Mouse (Mus musculus) heart, embryonic 12.5 days (tissue): ENCODE measurements around the gene Rapgef1. TPM values are rescaled to one million over a fixed set of nuclear protein-coding genes. Genes with fewer than 3 reads are reported as not detected.
A peak's percentile ranks its signal among the peaks of the same experiment; 100 is the strongest.

Experiments used
- ATAC-seq: fragments of 200-750 bp; cut with Nextera tagmentation; 2 replicates; pipeline ENCODE4 v1.8.0; 2017; ENCODE audit warnings: moderate TSS enrichment, moderate library complexity; ENCODE audit not compliant: insufficient number of reproducible peaks, low FRiP score
- H3K27ac ChIP-seq: fragments of 300-500 bp; sonication (generic); 2 replicates; pipeline ENCODE4 v1.5.1; 2016; ENCODE audit warnings: mild to moderate bottlenecking, moderate library complexity; ENCODE audit not compliant: poor library complexity, severe bottlenecking
- H3K27me3 ChIP-seq: fragments of 300-500 bp; sonication (generic); replicated peaks from 2 replicates; pipeline ENCODE4 v1.6.1; 2016; ENCODE audit warnings: mild to moderate bottlenecking, moderate library complexity
- H3K36me3 ChIP-seq: fragments of 300-500 bp; sonication (generic); 2 replicates; pipeline ENCODE4 v1.6.1; 2016; ENCODE audit warnings: mild to moderate bottlenecking, moderate library complexity
- H3K4me1 ChIP-seq: fragments of 300-500 bp; sonication (generic); replicated peaks from 2 replicates; pipeline ENCODE4 v1.6.1; 2016; ENCODE audit warnings: mild to moderate bottlenecking
- H3K4me2 ChIP-seq: fragments of 300-500 bp; sonication (generic); 2 replicates; pipeline ENCODE4 v1.6.1; 2016; ENCODE audit warnings: mild to moderate bottlenecking, moderate library complexity
- H3K4me3 ChIP-seq: fragments of 300-500 bp; sonication (generic); 2 replicates; pipeline ENCODE4 v1.5.1; 2016; ENCODE audit warnings: mild to moderate bottlenecking
- H3K9ac ChIP-seq: fragments of 300-500 bp; sonication (generic); 2 replicates; pipeline ENCODE4 v1.6.1; 2016; ENCODE audit warnings: mild to moderate bottlenecking, moderate library complexity
- H3K9me3 ChIP-seq: fragments of 300-500 bp; sonication (generic); replicated peaks from 2 replicates; pipeline ENCODE4 v1.6.1; 2016; ENCODE audit warnings: mild to moderate bottlenecking, moderate library complexity
- WGBS: fragments of 180-500 bp; shearing (Covaris S2); methylation state at CpG from one replicate; pipeline ENCODE4 v1.1.7; 2016; 5-methylcytosine and 5-hydroxymethylcytosine counted together
- polyA plus RNA-seq: library from polyadenylated mRNA; unstranded; fragments of >200 nt; fragmentation: Nextera tagmentation; extraction: Ambion mirVana; gene quantifications from 2 replicates; pipeline ENCODE4 v1.2.1, GENCODE M21; 2016

The Rapgef1 gene
- polyA plus RNA-seq, 1 experiment from 2014 or later = 13.2 TPM

DNA sequence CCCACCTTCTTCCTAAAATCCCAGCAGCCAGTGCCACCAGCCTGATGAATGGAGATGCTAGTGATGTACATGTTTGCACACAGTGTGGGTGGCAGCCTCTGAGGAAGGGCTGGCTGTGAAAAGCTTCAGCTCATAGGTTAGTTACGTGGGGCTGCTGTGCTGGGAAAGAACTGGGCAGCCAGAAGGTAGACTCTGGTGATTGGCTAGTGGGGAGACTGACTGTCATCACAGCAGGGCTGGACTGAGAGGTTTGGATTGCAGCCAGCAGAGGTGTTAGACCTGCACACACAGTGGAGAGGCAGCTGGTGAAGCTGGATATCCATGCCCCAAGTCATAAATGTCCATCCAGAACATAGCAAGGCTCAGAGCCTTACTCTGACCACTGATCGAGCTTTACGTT is 27.1 kb downstream of the Rapgef1 start:
- Histone ChIP-seq H3K27ac (0 out of 2 replicates have a peak overlapping the region, but pooled peaks have one; percentile 46), H3K27me3 (no peaks in the 10 kb centered on the region), H3K36me3 (no peaks in the 10 kb centered on the region), H3K9me3 (no peaks in the 10 kb centered on the region), H3K4me2 (no peak overlapping the region), H3K4me3 (no peak overlapping the region), H3K9ac (no peak overlapping the region), H3K4me1 (peaks cover 64% of the 10 kb centered on the region)
- 60% methylated on average over 3 of the region's 3 CpGs for WGBS
- ATAC-seq = peak; percentile 62; the same call in 1 of the 2 replicates

DNA sequence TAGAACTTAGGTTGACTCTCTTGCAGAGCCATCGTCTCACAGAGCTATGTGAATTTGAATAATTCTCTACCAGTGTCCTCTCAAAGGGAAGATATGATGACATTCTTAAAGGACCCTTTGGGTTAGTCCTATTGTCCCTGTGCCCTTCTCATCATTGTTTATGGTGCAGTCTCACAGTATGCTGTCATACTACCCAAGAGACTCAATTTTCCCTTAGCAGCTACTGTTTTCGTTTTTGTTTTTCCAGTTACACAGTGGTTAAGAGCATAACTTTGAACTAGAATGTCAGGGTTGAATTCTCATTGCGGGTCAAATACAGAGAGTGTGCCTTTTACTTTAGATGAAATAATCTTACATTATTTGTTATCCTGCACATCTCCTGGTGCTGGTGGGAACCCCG is 27.6 kb downstream of the Rapgef1 start:
- Histone ChIP-seq H3K4me3 (no peak overlapping the region), H3K9me3 (no peaks in the 10 kb centered on the region), H3K27ac (no peak overlapping the region), H3K9ac (no peak overlapping the region), H3K36me3 (no peaks in the 10 kb centered on the region), H3K27me3 (no peaks in the 10 kb centered on the region), H3K4me2 (no peak overlapping the region), H3K4me1 (peaks cover 69% of the 10 kb centered on the region)
- WGBS = 84% methylated on average over 4 of the region's 4 CpGs
- no peak for ATAC-seq

DNA sequence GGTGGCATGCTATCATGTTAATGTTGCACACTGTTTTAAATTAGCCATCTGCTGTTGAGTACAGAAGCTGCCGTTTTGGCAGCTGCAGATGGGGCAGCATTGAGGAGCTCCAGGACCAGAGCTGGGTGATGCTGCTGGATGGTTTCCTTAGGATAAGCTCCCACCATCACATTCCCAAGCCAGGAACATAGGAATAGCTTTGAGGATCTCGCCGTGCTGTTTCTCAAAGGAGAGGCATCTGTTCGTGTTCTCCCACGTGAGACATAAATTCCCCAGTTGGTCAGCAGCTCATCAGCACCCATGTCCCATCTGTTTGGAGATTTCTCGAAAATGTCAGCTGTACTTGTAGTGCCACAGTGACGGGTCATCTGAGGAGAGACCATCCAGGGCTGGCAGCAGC is 28.3 kb downstream of the Rapgef1 start:
- H3K4me1 ChIP-seq = peaks cover 69% of the 10 kb centered on the region
- no peaks in the 10 kb centered on the region for H3K27me3 ChIP-seq
- 79% methylated on average over 7 of the region's 7 CpGs for WGBS
- no peak overlapping the region for H3K4me3 ChIP-seq
- no peak for ATAC-seq
- no peak overlapping the region for H3K4me2 ChIP-seq
- H3K9ac ChIP-seq = no peak overlapping the region
- H3K27ac ChIP-seq = no peak overlapping the region
- no peaks in the 10 kb centered on the region for H3K36me3 ChIP-seq
- H3K9me3 ChIP-seq = no peaks in the 10 kb centered on the region

DNA sequence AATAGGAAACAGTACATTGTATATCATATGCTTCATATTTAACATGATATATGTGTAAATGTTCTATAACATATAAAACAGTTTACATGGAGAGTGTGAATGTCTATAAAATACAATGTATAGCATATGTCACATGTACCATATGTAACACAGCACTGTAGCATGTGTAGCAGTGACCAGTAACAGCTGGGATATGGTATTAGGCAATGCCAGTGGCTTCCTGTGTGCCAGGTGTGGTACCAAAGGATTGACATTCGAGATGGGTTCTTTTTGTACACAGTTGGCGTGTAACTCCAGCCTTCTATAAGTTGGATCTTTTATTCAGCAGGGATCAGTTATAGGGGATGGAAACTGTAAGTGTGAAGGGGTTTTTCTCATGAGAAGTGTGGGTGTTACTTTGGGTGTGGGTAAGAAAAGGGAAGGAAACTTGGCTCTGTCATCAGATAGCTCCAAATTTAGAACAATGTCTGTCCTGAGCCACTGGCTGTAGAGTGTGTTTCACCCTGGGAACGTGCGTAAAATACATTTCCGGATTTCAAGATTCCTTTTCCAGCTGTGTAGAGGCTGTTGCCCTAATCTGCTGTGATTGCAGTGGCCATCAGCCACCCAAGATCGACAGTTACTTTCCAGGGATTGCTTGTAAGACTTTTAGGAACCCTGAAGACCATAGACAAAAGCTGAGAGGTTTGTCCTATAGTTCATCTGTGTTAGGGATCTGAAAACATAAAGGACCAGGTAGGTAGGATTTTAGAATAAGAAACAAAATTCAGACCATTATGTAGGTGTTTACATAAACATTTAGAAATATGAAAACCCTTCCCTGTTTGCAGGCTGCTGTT is 29.7 kb downstream of the Rapgef1 start:
- no peaks in the 10 kb centered on the region for H3K36me3 ChIP-seq
- peaks cover 61% of the 10 kb centered on the region for H3K4me1 ChIP-seq
- WGBS = 52% methylated on average over 6 of the region's 6 CpGs
- no peaks in the 10 kb centered on the region for H3K9me3 ChIP-seq
- ATAC-seq = no peak
- H3K4me3 ChIP-seq = no peak overlapping the region
- H3K4me2 ChIP-seq = no peak overlapping the region
- peak overlapping the region; percentile 62 for H3K27ac ChIP-seq
- H3K27me3 ChIP-seq = no peaks in the 10 kb centered on the region
- H3K9ac ChIP-seq = no peak overlapping the region

DNA sequence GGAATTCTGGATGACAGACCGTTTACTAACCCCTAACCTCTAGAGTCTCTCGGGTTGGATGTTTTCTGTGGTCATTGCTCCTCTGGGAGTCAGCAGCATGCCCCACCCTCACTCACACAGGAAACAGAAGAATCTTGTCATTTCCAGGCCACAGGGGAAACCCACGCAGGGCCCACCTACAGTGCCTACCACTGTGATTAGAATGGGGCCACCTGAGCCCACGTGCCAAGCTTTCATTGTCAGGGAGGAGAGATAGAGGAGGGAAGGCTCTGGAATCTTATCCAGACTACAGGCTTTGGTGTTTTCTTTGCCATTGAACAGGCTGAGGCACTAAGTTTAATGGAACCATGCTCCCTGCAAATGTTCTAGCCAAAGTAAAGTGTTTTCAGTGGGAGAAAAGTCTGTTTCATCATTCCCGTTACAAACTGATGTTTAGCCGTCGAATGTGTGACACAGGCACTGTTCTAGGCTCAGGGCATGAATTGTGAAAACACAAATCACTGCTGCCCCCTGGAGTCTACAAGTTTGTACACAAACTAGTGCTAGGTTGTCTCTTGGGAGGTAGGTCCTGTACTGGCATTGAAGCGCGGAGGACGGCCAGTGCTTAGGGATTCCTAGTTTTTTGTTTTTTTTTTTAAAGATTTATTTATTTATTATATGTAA is 30.4 kb downstream of the Rapgef1 start:
- H3K9ac ChIP-seq = no peak overlapping the region
- H3K4me1 ChIP-seq = peaks cover 56% of the 10 kb centered on the region
- H3K4me3 ChIP-seq = no peak overlapping the region
- no peak for ATAC-seq
- whole genome bisulfite sequencing = 76% methylated on average over 10 of the region's 10 CpGs
- H3K36me3 ChIP-seq = no peaks in the 10 kb centered on the region
- no peak overlapping the region for H3K4me2 ChIP-seq
- H3K27ac ChIP-seq = peak overlapping the region; percentile 62; the same call in 1 of the 2 replicates
- no peaks in the 10 kb centered on the region for H3K9me3 ChIP-seq
- H3K27me3 ChIP-seq = no peaks in the 10 kb centered on the region

DNA sequence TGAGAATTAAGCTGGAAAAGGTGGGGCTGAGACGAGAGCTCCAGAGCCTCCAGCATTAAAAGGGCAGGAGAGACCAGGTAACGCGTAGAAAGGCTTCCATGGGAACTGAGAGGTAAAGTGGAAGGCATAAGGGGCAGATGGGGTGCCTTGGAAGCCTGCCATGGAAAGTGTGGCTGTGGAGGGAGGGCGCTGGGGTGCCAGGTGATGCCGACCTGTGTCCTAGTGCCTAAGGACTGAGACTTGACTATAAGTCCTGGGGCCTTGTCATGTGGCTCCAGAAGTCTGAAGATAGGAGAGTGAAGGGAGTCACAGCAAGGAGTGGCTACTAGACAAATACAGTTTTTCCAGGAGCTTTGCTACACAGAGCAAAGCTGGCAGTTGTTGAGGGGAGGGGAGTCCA is 32.4 kb downstream of the Rapgef1 start:
- H3K27me3 ChIP-seq = no peaks in the 10 kb centered on the region
- no peak overlapping the region for H3K4me2 ChIP-seq
- ATAC-seq = no peak
- no peaks in the 10 kb centered on the region for H3K36me3 ChIP-seq
- no peak overlapping the region for H3K9ac ChIP-seq
- peaks cover 39% of the 10 kb centered on the region for H3K4me1 ChIP-seq
- no peak overlapping the region for H3K27ac ChIP-seq
- WGBS = 88% methylated on average over 5 of the region's 5 CpGs
- H3K9me3 ChIP-seq = no peaks in the 10 kb centered on the region
- no peak overlapping the region for H3K4me3 ChIP-seq

DNA sequence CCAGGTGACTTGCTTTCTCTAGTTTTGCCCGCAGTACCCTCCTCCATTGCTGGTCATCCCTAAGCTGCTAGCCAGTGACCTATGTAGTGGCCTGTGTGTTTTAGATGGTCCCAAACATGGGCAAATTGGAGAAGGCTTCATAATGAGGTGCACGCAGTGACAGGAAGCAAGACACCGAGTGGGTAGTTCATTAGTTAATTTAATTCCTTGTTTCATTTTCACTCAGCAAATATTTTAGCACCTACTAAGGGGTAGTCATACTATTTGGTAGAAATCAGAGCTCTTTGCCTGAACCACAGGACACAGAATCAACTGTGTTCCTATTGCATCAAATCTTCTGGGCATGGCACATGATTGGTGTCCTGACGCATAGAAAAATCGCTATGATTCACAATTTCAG is 35.9 kb downstream of the Rapgef1 start:
- Histone ChIP-seq H3K27ac (no peak overlapping the region), H3K4me2 (no peak overlapping the region), H3K9me3 (no peaks in the 10 kb centered on the region), H3K36me3 (no peaks in the 10 kb centered on the region), H3K9ac (no peak overlapping the region), H3K4me3 (no peak overlapping the region), H3K4me1 (peaks cover 23% of the 10 kb centered on the region), H3K27me3 (no peaks in the 10 kb centered on the region)
- 90% methylated on average over 5 of the region's 5 CpGs for WGBS
- no peak for ATAC-seq

DNA sequence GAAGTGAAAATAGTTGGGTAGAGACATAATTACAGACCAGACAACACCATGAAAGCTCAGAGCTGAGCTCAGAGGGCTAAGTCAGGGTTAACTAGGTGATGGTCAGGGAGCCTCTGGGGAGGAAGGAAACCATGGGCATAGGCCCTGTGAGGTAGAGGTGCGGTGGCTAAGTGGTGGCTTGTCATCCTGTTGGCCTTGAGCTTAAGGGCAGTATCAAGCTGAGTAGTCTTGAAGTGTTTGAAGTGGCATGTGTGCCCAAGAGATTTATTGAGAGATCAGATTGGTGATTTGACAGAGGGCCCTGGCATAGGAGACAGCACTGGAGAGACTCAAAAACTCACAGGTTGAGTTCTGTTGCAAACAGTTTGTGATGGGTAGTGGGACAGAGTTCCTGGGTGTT is 36.6 kb downstream of the Rapgef1 start:
- H3K9me3 ChIP-seq = no peaks in the 10 kb centered on the region
- H3K36me3 ChIP-seq = no peaks in the 10 kb centered on the region
- H3K27ac ChIP-seq = no peak overlapping the region
- H3K4me3 ChIP-seq = no peak overlapping the region
- H3K4me1 ChIP-seq = peaks cover 26% of the 10 kb centered on the region
- no peak overlapping the region for H3K9ac ChIP-seq
- 81% methylated on average over 1 of the region's 1 CpGs for WGBS
- no peak overlapping the region for H3K4me2 ChIP-seq
- ATAC-seq = no peak
- H3K27me3 ChIP-seq = no peaks in the 10 kb centered on the region

DNA sequence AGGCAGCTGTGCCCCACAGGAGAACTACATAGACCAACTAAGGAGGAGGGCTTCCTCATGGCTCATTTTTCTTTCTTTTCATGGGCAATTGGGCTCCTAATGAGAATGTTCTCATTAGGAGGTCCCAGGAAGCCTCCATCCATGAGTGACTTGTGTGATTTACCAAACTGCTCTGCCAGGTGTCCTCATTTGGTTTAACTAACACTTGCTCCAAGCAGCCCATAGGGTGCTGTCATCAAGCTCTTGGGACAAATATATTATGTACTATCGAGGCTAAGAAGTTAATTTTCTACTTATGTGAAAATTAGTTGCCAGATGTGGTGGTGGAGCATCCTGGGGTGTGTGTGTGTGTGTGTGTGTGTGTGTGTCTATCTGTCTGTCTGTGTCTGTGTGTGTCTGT is 37.6 kb downstream of the Rapgef1 start:
- Histone ChIP-seq H3K4me1 (peaks cover 28% of the 10 kb centered on the region), H3K27ac (no peak overlapping the region), H3K4me3 (no peak overlapping the region), H3K9me3 (no peaks in the 10 kb centered on the region), H3K36me3 (no peaks in the 10 kb centered on the region), H3K4me2 (no peak overlapping the region), H3K9ac (no peak overlapping the region), H3K27me3 (no peaks in the 10 kb centered on the region)
- WGBS = 88% methylated on average over 1 of the region's 1 CpGs
- ATAC-seq = no peak

DNA sequence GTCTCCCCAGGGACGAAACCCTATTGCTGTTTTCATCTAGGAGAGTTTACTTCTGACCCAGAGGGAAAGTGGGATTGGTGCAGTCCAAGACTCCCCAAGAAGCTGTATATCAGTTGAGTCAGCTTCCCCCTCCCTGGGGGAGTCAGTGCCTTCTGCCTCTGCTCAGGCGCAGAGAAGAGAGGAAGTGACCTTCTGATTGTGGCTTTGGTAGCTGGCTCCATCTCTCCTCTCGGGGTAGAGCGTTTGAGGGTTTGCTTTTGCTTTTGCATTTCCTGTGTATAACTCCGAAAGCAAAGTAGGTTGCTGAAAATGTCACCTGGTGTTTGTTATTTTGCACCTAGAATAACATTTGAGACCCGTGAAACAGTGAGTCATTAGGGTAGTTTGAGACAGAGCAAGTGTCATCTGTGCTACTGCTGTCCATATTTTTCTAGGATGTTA is 42.3 kb downstream of the Rapgef1 start:
- no peak for ATAC-seq
- Histone ChIP-seq H3K4me1 (peaks cover 57% of the 10 kb centered on the region), H3K4me3 (no peak overlapping the region), H3K27me3 (no peaks in the 10 kb centered on the region), H3K4me2 (no peak overlapping the region), H3K27ac (0 out of 2 replicates have a peak overlapping the region, but pooled peaks have one; percentile 3), H3K36me3 (no peaks in the 10 kb centered on the region), H3K9ac (0 out of 2 replicates have a peak overlapping the region, but pooled peaks have one; percentile 26), H3K9me3 (no peaks in the 10 kb centered on the region)
- WGBS = 56% methylated on average over 6 of the region's 6 CpGs

DNA sequence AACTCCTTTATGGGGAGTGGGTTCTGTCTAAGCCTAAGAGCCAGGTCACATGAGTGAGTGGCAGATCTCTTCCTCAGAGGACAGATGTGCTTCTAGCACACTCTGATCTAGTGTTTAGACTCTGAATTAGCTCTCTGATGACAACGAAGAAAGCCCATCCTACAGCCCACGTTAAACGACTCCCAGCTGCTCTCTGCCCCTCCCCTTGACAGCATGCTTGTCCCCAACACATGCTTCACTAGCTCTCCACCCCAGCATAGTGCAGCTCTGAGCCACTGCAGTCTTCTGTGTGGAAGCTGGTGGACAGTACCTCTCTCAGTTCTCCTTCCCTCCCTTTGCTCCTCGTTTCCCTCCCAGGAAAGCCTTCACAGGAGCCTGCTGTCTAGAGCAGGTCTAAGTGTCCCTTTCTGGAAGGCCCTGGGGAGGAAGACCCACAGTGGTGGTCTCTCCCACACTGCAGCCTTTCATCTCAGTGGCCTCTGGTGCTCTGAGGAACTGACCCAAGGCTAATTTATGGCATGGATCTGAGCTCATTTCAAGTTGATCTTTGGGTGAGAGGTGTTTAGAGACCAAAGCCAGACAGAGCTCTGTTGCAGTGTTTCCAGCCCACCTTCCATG is 43.8 kb downstream of the Rapgef1 start:
- no peak for ATAC-seq
- H3K4me3 ChIP-seq = no peak overlapping the region
- 11% methylated on average over 4 of the region's 4 CpGs for WGBS

More for the DNA sequence above, 43.8 kb downstream of the Rapgef1 start:
- no peaks in the 10 kb centered on the region for H3K27me3 ChIP-seq
- H3K4me2 ChIP-seq = no peak overlapping the region
- H3K9ac ChIP-seq = no peak overlapping the region
- no peaks in the 10 kb centered on the region for H3K9me3 ChIP-seq
- H3K36me3 ChIP-seq = no peaks in the 10 kb centered on the region
- no peak overlapping the region for H3K27ac ChIP-seq
- peaks cover 68% of the 10 kb centered on the region for H3K4me1 ChIP-seq
